Mouse (Mus musculus): ENCODE data around the gene Pla2g4b. TPM values are rescaled to one million over a fixed set of nuclear protein-coding genes. Genes with fewer than 3 reads are reported as not detected.

The Pla2g4b gene
- 0.61 and 3.3 TPM in 2 replicates for polyA plus RNA-seq (2011; ENCODE audit: insufficient read depth, insufficient read length, low replicate concordance, missing spikeins)

DNA sequence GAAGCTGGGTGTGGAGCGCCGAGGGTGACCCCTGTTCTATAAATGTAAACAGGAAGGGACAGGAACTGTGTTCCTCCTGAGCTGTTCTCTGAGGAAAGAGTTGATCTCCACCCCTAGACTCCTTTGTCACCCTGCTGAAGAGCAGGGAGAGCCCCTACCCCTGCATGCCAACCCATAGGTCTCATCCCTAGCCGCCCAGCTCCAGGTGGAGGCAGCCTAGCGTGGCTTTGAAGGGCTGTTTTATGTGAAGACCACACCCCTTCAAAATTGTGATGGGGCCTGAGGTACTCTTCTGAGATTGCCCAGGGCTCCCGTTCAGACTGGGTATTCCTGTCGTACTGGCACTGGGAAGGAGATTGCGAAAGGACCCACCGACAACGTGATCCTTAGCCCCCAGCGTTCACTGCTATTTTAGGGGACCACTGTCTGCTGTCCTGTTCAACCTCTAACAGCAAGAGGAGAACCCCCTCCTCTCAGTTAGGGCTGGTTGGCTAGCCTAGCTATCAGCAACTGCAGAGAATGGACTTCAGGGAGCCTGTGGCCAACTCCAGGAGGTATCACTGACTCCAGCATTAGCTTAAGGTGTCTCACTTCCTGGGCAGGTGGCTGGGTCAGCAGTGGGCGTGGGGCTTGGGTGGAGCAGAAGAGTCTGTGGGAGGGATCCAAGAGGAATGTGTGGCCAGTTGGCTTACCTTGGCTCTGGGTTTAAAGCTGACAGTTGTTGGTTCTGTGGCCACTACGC, at the start of gene Pla2g4b:
Gene Pla2g4b, plus strand, starts transcription at position 692 of the 742 bp plus-strand sequence.
- 76% methylated on average over 12 of the region's 12 CpGs for WGBS
- Histone ChIP-seq H3K4me3 (replicated peaks; ENCODE audit: control insufficient read depth, low read depth, low read length) (no peak within 1 kb of the TSS), H3K27ac (ENCODE audit: control insufficient read depth, insufficient read depth, low read depth, low read length, poor library complexity) (no peak within 1 kb of the TSS), H3K4me1 (ENCODE audit: control insufficient read depth, insufficient read depth, low read length) (peaks cover 1% of the 10 kb centered on the region; the same call in 1 of the 2 replicates)
- TF ChIP-seq POLR2A (IDR thresholded peaks at IDR 0.05; ENCODE audit: borderline replicate concordance, control insufficient read depth, low read depth, low read length), result no peak
- no peak for TF ChIP-seq CTCF (IDR thresholded peaks at IDR 0.05; ENCODE audit: control insufficient read depth, insufficient read depth, low read length)

DNA sequence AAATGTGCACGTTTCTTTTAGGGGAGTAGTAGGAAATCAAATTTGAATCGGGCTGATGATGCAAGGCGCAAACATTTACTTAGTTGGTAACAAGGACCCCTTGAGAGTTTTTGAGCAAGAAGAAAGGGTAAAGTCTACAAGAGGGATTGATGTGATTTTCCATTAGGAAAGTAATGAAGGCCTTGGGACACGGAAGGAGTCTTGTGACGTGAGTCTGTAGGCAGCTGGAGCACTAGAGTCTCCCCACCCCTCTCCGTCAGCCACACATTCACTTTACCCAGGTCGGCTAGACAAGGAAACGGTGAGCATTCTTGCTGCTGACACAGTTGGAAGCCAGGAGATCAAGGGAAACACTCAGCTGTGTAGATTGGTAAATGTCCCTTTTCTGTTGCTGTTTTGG, 47.3 kb upstream of the Pla2g4b start:
- H3K27ac ChIP-seq (ENCODE audit: control insufficient read depth, insufficient read depth, low read depth, low read length, poor library complexity), result no peak overlapping the region
- H3K4me3 ChIP-seq (replicated peaks; ENCODE audit: control insufficient read depth, low read depth, low read length), result no peak overlapping the region
- 84% methylated on average over 8 of the region's 8 CpGs for WGBS
- no peak for TF ChIP-seq POLR2A (IDR thresholded peaks at IDR 0.05; ENCODE audit: borderline replicate concordance, control insufficient read depth, low read depth, low read length)
- no peak for TF ChIP-seq CTCF (IDR thresholded peaks at IDR 0.05; ENCODE audit: control insufficient read depth, insufficient read depth, low read length)
- H3K4me1 ChIP-seq (ENCODE audit: control insufficient read depth, insufficient read depth, low read length), result no peaks in the 10 kb centered on the region; the same call in none of the 2 replicates

DNA sequence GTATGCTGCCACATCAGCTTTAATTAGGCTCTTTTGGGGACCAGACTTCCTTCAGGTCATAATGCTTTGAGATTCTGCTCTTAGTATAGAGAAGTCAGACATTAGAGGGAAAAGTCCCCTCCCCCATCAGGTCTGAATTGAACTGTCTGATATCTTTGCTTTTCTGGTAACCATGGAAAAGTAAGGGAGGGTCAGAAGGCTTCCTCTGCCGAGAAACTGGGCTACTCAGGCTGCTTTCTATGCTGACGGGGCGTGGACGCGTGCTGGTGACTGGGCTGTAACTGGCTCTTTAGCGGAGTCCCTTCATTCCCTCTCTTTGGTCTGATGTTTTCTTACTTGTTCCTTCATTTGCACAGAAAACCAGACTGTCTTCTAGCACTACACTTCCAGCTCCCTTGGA, 46.8 kb upstream of the Pla2g4b start:
- Histone ChIP-seq H3K4me3 (replicated peaks; ENCODE audit: control insufficient read depth, low read depth, low read length) (no peak overlapping the region), H3K4me1 (ENCODE audit: control insufficient read depth, insufficient read depth, low read length) (no peaks in the 10 kb centered on the region; the same call in none of the 2 replicates), H3K27ac (ENCODE audit: control insufficient read depth, insufficient read depth, low read depth, low read length, poor library complexity) (no peak overlapping the region)
- TF ChIP-seq CTCF (IDR thresholded peaks at IDR 0.05; ENCODE audit: control insufficient read depth, insufficient read depth, low read length) (no peak), POLR2A (IDR thresholded peaks at IDR 0.05; ENCODE audit: borderline replicate concordance, control insufficient read depth, low read depth, low read length) (no peak)
- 81% methylated on average over 6 of the region's 6 CpGs for WGBS

DNA sequence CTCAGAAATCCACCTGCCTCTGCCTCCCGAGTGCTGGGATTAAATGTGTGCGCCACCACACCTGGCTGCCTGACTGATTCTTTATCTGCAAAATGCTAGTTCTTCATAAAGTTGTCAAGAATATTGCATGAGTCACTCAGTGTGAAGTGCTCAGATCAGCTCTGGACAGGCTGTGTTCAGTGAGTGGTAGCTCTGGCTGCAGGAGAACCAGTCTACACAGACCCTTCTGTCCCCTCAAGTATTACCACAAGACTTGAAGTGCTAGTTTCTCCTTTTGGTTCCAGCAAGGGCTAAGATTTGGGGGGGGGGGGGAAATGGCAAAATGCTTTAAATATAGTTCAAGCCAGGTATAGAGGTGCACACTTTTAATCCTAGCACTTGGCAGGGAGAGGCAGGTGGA, 45.8 kb upstream of the Pla2g4b start:
- WGBS, result 81% methylated on average over 2 of the region's 2 CpGs
- TF ChIP-seq CTCF (IDR thresholded peaks at IDR 0.05; ENCODE audit: control insufficient read depth, insufficient read depth, low read length) (no peak), POLR2A (IDR thresholded peaks at IDR 0.05; ENCODE audit: borderline replicate concordance, control insufficient read depth, low read depth, low read length) (no peak)
- no peak overlapping the region for H3K27ac ChIP-seq (ENCODE audit: control insufficient read depth, insufficient read depth, low read depth, low read length, poor library complexity)
- no peaks in the 10 kb centered on the region; the same call in none of the 2 replicates for H3K4me1 ChIP-seq (ENCODE audit: control insufficient read depth, insufficient read depth, low read length)
- H3K4me3 ChIP-seq (replicated peaks; ENCODE audit: control insufficient read depth, low read depth, low read length), result no peak overlapping the region

DNA sequence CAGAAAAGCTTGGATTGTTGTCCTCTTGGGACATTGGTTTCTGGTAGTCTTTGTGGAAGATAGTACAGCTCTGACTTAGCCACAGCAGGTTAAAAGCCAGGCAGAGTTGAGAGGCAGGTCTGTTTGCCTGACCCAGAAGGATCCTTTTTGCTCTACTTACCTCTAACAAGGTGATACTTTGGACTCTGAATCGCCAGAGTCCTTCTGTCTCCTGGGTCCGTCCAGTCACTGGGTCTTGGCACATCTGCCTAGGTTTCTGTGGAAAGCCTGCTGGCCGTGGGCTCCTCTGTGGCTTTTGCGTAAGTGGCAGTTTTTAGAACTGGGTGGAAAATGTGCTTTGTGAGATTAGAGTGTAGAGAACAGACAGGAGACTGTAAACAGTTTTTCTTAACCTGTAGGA, 44.3 kb upstream of the Pla2g4b start:
- no peak overlapping the region for H3K4me3 ChIP-seq (replicated peaks; ENCODE audit: control insufficient read depth, low read depth, low read length)
- H3K27ac ChIP-seq (ENCODE audit: control insufficient read depth, insufficient read depth, low read depth, low read length, poor library complexity), result no peak overlapping the region
- TF ChIP-seq CTCF (IDR thresholded peaks at IDR 0.05; ENCODE audit: control insufficient read depth, insufficient read depth, low read length) (no peak), POLR2A (IDR thresholded peaks at IDR 0.05; ENCODE audit: borderline replicate concordance, control insufficient read depth, low read depth, low read length) (no peak)
- no peaks in the 10 kb centered on the region; the same call in none of the 2 replicates for H3K4me1 ChIP-seq (ENCODE audit: control insufficient read depth, insufficient read depth, low read length)
- whole genome bisulfite sequencing, result 33% methylated on average over 4 of the region's 4 CpGs

DNA sequence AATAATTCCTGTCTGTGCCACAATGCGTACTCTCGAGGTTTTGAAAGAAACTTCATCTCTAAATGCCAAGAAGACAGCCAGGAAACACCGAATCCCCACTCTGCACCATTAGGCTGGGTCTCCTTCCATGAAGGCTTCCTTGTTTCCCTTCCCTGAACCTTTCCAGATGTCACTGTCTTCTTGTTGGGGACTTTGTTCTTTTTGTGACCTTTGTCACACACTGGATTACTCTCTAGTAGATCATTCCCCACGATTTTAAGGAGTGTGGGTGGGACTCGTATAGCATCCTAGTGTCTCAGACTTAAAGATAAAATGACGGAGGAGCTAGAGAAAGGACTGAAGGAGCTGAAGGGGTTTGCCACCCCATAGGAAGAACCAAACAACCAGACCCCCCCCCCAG, 42.3 kb upstream of the Pla2g4b start:
- TF ChIP-seq CTCF (IDR thresholded peaks at IDR 0.05; ENCODE audit: control insufficient read depth, insufficient read depth, low read length) (no peak), POLR2A (IDR thresholded peaks at IDR 0.05; ENCODE audit: borderline replicate concordance, control insufficient read depth, low read depth, low read length) (no peak)
- H3K4me3 ChIP-seq (replicated peaks; ENCODE audit: control insufficient read depth, low read depth, low read length), result no peak overlapping the region
- H3K27ac ChIP-seq (ENCODE audit: control insufficient read depth, insufficient read depth, low read depth, low read length, poor library complexity), result no peak overlapping the region
- no peaks in the 10 kb centered on the region; the same call in none of the 2 replicates for H3K4me1 ChIP-seq (ENCODE audit: control insufficient read depth, insufficient read depth, low read length)
- 85% methylated on average over 6 of the region's 6 CpGs for WGBS

DNA sequence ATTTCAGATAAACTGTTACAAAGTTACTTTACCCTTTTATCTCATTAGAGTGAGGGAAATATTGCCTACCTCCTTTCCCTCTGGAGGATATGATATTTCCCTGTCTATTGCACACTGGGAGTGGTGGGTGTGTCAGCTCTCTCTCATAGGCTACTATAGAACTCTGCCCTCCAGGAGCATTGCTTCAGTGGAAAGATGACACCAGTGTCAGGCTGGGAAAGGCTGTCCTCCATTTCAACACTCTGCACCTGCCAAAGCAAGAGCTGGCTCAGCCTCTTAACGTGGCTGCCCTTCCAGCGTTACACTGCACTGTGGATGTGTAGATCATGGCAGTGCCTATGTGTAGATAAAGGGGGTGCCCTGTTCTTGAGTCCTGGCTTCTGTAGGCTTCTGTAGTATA, 40.9 kb upstream of the Pla2g4b start:
- TF ChIP-seq POLR2A (IDR thresholded peaks at IDR 0.05; ENCODE audit: borderline replicate concordance, control insufficient read depth, low read depth, low read length), result no peak
- TF ChIP-seq CTCF (IDR thresholded peaks at IDR 0.05; ENCODE audit: control insufficient read depth, insufficient read depth, low read length), result no peak
- Histone ChIP-seq H3K4me3 (replicated peaks; ENCODE audit: control insufficient read depth, low read depth, low read length) (no peak overlapping the region), H3K27ac (ENCODE audit: control insufficient read depth, insufficient read depth, low read depth, low read length, poor library complexity) (no peak overlapping the region), H3K4me1 (ENCODE audit: control insufficient read depth, insufficient read depth, low read length) (no peaks in the 10 kb centered on the region; the same call in 1 of the 2 replicates)
- 82% methylated on average over 2 of the region's 2 CpGs for WGBS

DNA sequence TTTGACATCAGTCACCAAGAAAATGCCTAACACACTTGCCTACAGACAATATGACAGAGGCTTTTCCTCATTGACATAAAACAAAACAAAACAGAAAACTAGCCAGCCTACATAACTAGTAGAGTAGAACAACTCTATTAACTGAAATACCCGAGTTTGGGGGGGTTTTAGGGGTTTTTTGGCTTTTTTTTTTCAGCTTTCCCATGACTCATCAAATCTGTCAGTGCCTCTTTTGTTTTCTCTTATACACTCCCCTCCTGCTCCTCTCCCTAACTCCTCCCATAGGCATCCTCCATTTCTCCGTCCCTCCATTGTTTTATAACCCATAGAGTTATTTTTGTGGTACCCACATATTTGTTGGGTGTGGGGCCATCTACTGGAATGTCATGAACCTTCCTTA, 39.7 kb upstream of the Pla2g4b start:
- WGBS, result 63% methylated on average over 2 of the region's 2 CpGs
- TF ChIP-seq CTCF (IDR thresholded peaks at IDR 0.05; ENCODE audit: control insufficient read depth, insufficient read depth, low read length), result no peak
- TF ChIP-seq POLR2A (IDR thresholded peaks at IDR 0.05; ENCODE audit: borderline replicate concordance, control insufficient read depth, low read depth, low read length), result no peak
- Histone ChIP-seq H3K4me3 (replicated peaks; ENCODE audit: control insufficient read depth, low read depth, low read length) (no peak overlapping the region), H3K4me1 (ENCODE audit: control insufficient read depth, insufficient read depth, low read length) (no peaks in the 10 kb centered on the region; the same call in 1 of the 2 replicates), H3K27ac (ENCODE audit: control insufficient read depth, insufficient read depth, low read depth, low read length, poor library complexity) (no peak overlapping the region)

Data from bone marrow, adult 2 months (tissue).